Mouse (Mus musculus): ENCODE data around the gene Lamb3. TPM values are rescaled to one million over a fixed set of nuclear protein-coding genes. Genes with fewer than 3 reads are reported as not detected.

Lamb3 gene
- total RNA-seq, 2 experiments from 2014 or later: 0.91 to 1.0 TPM

- intact Hi-C loops (cut with DNase I): loop anchor here (5.0 kb wide), 1 partner anchor 45 kb away; no protein-coding TSS in a partner anchor
- DNase-seq: no peak
These were observed 125.2 kb downstream of the Lamb3 start for GRCm38 (mm10) chr1:193332671-193333070.

- no peak for DNase-seq
- intact Hi-C loops (cut with DNase I): loop anchor here (5.0 kb wide), 1 partner anchor 44 kb away; no protein-coding TSS in a partner anchor
These were observed 126.3 kb downstream of the Lamb3 start for GRCm38 (mm10) chr1:193333776-193334175.

GRCm38 (mm10) chr1:193334546-193334945 is 127.0 kb downstream of the Lamb3 start:
- DNase-seq: no peak
- intact Hi-C loops (cut with DNase I): loop anchor here (5.0 kb wide), 1 partner anchor 43 kb away; no protein-coding TSS in a partner anchor

GRCm38 (mm10) chr1:193336122-193337017 is 128.9 kb downstream of the Lamb3 start:
- no peak for DNase-seq
- intact Hi-C loops (cut with DNase I): no loop called here

- DNase-seq: no peak
- intact Hi-C loops (cut with DNase I): no loop called here
These were observed 129.5 kb downstream of the Lamb3 start for GRCm38 (mm10) chr1:193337018-193337321.

- DNase-seq: no peak
- intact Hi-C loops (cut with DNase I): no loop called here
These were observed 130.3 kb downstream of the Lamb3 start for GRCm38 (mm10) chr1:193337787-193338310.

GRCm38 (mm10) chr1:193338363-193338995 is 131.0 kb downstream of the Lamb3 start:
- DNase-seq: peak; percentile 51
- intact Hi-C loops (cut with DNase I): no loop called here

GRCm38 (mm10) chr1:193342198-193342946 is 134.9 kb downstream of the Lamb3 start:
- DNase-seq: no peak
- intact Hi-C loops (cut with DNase I): no loop called here

GRCm38 (mm10) chr1:193343853-193344252 is 136.4 kb downstream of the Lamb3 start:
- no peak for DNase-seq

GRCm38 (mm10) chr1:193344976-193345375 is 137.5 kb downstream of the Lamb3 start:
- DNase-seq: no peak
- intact Hi-C loops (cut with DNase I): no loop called here

More at GRCm38 (mm10) chr1:193343853-193344252, 136.4 kb downstream of the Lamb3 start:
- intact Hi-C loops (cut with DNase I): no loop called here

- no peak for DNase-seq
- intact Hi-C loops (cut with DNase I): no loop called here
These were observed 139.4 kb downstream of the Lamb3 start for GRCm38 (mm10) chr1:193346908-193347307.

GRCm38 (mm10) chr1:193348261-193348962 is 140.9 kb downstream of the Lamb3 start:
- intact Hi-C loops (cut with DNase I): no loop called here

GRCm38 (mm10) chr1:193349702-193350545 is 142.4 kb downstream of the Lamb3 start:
- intact Hi-C loops (cut with DNase I): no loop called here
- no peak for DNase-seq

More at GRCm38 (mm10) chr1:193348261-193348962, 140.9 kb downstream of the Lamb3 start:
- DNase-seq: no peak

- no peak for DNase-seq
- intact Hi-C loops (cut with DNase I): no loop called here
These were observed 143.0 kb downstream of the Lamb3 start for GRCm38 (mm10) chr1:193350546-193350801.

- intact Hi-C loops (cut with DNase I): no loop called here
- peak; percentile 54 for DNase-seq
These were observed 144.1 kb downstream of the Lamb3 start for GRCm38 (mm10) chr1:193351583-193351982.

GRCm38 (mm10) chr1:193359199-193359598 is 151.7 kb downstream of the Lamb3 start:
- DNase-seq: peak; percentile 31
- intact Hi-C loops (cut with DNase I): no loop called here

- DNase-seq: peak; percentile 38
- intact Hi-C loops (cut with DNase I): no loop called here
These were observed 153.7 kb downstream of the Lamb3 start for GRCm38 (mm10) chr1:193361181-193361580.

- no peak for DNase-seq
- intact Hi-C loops (cut with DNase I): no loop called here
These were observed 154.6 kb downstream of the Lamb3 start for GRCm38 (mm10) chr1:193362078-193362477.

- DNase-seq: peak; percentile 55
- intact Hi-C loops (cut with DNase I): no loop called here
These were observed 156.3 kb downstream of the Lamb3 start for GRCm38 (mm10) chr1:193363801-193364231.

Measured in left cerebral cortex, postnatal 4 days (tissue).